Mouse (Mus musculus) neural tube, embryonic 12.5 days (tissue): ENCODE results near the gene Hoxa5. TPM values are rescaled to one million over a fixed set of nuclear protein-coding genes. Genes with fewer than 3 reads are reported as not detected.

Experiments used
- ATAC-seq: fragments of 200-750 bp; cut with Nextera tagmentation; 2 replicates; pipeline ENCODE4 v1.8.0; 2017; ENCODE audit warnings: low read depth, mild to moderate bottlenecking, moderate TSS enrichment, moderate library complexity; ENCODE audit not compliant: low FRiP score
- H3K27ac ChIP-seq: fragments of 300-500 bp; sonication (generic); 2 replicates; pipeline ENCODE4 v1.5.1; 2016
- H3K27me3 ChIP-seq: fragments of 300-500 bp; sonication (generic); replicated peaks from 2 replicates; pipeline ENCODE4 v1.6.1; 2016; ENCODE audit warnings: mild to moderate bottlenecking
- H3K36me3 ChIP-seq: fragments of 300-500 bp; sonication (generic); 2 replicates; pipeline ENCODE4 v1.6.1; 2016; ENCODE audit warnings: mild to moderate bottlenecking
- H3K4me1 ChIP-seq: fragments of 300-500 bp; sonication (generic); 2 replicates; pipeline ENCODE4 v1.6.1; 2016
- H3K4me2 ChIP-seq: fragments of 300-500 bp; sonication (generic); replicated peaks from 2 replicates; pipeline ENCODE4 v1.6.1; 2016; ENCODE audit warnings: mild to moderate bottlenecking
- H3K4me3 ChIP-seq: fragments of 300-500 bp; sonication (generic); 2 replicates; pipeline ENCODE4 v1.5.1; 2016
- H3K9ac ChIP-seq: fragments of 300-500 bp; sonication (generic); 2 replicates; pipeline ENCODE4 v1.6.1; 2016; ENCODE audit warnings: mild to moderate bottlenecking
- H3K9me3 ChIP-seq: fragments of 300-500 bp; sonication (generic); 2 replicates; pipeline ENCODE4 v1.6.1; 2016; ENCODE audit warnings: mild to moderate bottlenecking
- WGBS: fragments of 180-500 bp; shearing (Covaris S2); methylation state at CpG from one replicate; pipeline ENCODE4 v1.1.7; 2016; 5-methylcytosine and 5-hydroxymethylcytosine counted together
- polyA plus RNA-seq: library from polyadenylated mRNA; unstranded; fragments of >200 nt; fragmentation: Nextera tagmentation; extraction: Ambion mirVana; gene quantifications from 2 replicates; pipeline ENCODE4 v1.2.1, GENCODE M21; 2016

Gene Hoxa5
- polyA plus RNA-seq, 1 experiment from 2014 or later = 72.6 TPM

DNA sequence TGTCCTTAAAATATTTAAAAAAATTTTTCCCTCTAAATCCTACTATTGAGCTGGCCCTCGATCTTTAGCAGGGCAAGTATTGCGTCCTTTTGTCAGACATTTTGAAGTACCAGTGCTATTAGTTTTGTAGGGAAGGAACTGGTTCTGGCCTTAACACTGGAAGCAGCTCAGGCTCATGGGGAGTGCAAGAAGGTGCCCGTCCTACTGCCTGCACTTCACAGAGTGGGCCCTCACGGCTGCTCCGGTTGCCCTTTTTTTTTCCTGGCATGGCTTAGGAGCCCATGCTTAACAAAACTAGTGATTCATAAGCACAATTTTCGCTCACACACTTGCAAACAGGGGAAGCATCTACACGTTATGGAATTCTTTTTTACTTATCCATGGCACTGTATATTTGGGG, 34.6 kb upstream of the Hoxa5 start:
- H3K4me3 ChIP-seq = peak overlapping the region; percentile 78
- H3K9me3 ChIP-seq = no peaks in the 10 kb centered on the region
- peak overlapping the region; percentile 74 for H3K4me2 ChIP-seq
- WGBS = under 1% methylated on average over 7 of the region's 7 CpGs
- no peak for ATAC-seq
- no peak overlapping the region for H3K27ac ChIP-seq
- 0 out of 2 replicates have a peak, but pooled peaks cover 15% of the 10 kb centered on the region for H3K4me1 ChIP-seq
- H3K27me3 ChIP-seq = peaks cover 77% of the 10 kb centered on the region
- H3K9ac ChIP-seq = peak overlapping the region; percentile 98
- no peaks in the 10 kb centered on the region for H3K36me3 ChIP-seq

DNA sequence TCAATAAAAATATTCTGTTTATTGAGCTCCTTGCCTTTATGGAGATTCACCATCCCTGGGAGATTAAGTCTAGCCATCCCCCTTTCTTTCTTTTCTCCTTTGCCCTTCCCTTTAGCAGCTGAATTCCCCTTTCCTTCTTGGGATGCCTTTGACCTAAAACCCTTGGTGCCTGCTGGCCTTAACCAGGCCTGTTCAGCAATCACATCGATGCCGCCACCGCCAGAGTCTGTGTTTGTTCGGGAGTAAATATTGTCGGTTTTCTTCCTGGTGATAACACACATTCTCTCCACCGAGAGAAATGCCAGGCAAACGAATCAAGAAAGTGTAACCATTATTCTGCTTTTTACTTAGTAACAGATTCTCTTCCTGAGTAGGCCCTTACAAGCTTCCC, 33.8 kb upstream of the Hoxa5 start:
- Histone ChIP-seq H3K9me3 (no peaks in the 10 kb centered on the region), H3K36me3 (no peaks in the 10 kb centered on the region), H3K4me3 (peak overlapping the region; percentile 78), H3K4me1 (0 out of 2 replicates have a peak, but pooled peaks cover 15% of the 10 kb centered on the region), H3K9ac (peak overlapping the region; percentile 98), H3K4me2 (peak overlapping the region; percentile 74), H3K27me3 (peaks cover 76% of the 10 kb centered on the region), H3K27ac (no peak overlapping the region)
- no peak for ATAC-seq
- WGBS = 3% methylated on average over 7 of the region's 7 CpGs

DNA sequence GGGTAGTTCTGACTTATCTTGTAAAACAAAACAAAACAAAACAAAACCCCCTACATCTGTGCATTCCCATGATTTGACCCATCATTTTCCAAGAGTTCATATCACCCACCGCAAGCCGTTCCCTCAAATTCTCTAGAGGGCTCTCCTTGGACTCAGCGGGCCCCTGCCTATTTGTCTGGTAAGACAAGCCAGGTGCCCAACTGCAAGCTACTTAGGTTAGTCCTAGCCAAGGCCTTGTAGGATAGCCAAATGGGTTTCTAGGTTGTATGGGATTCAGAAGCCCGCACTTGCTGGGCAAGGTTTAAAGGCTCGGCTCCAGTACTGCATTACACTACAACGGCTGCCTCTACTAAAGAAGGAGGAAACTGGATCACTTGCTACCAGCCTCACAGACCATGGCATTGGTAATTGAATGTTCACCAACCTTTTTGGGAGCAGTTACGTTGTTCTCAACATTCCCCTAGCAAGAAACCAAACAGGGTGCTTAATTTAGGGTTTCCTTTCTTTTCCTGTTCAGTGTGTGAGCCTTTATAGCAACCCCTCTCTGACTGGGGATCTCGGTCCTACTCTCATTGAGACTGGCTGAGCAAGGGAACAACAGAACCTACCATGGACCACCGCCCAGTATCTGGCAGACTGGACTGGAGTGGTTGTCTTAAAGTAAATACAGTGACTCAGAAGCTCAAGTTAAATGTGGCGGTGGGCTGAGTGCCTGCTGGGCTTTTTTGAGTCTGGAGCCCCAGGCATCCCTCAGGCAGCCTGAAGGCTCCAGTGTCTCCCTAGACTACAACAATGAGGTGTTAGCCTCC, 33.2 kb upstream of the Hoxa5 start:
- Histone ChIP-seq H3K27ac (peak overlapping the region; percentile 17; the same call in 1 of the 2 replicates), H3K9me3 (no peaks in the 10 kb centered on the region), H3K27me3 (peaks cover 76% of the 10 kb centered on the region), H3K4me2 (peak overlapping the region; percentile 74), H3K4me3 (peak overlapping the region; percentile 78), H3K9ac (peak overlapping the region; percentile 98), H3K4me1 (0 out of 2 replicates have a peak, but pooled peaks cover 15% of the 10 kb centered on the region), H3K36me3 (no peaks in the 10 kb centered on the region)
- WGBS = 4% methylated on average over 10 of the region's 10 CpGs
- ATAC-seq = no peak

DNA sequence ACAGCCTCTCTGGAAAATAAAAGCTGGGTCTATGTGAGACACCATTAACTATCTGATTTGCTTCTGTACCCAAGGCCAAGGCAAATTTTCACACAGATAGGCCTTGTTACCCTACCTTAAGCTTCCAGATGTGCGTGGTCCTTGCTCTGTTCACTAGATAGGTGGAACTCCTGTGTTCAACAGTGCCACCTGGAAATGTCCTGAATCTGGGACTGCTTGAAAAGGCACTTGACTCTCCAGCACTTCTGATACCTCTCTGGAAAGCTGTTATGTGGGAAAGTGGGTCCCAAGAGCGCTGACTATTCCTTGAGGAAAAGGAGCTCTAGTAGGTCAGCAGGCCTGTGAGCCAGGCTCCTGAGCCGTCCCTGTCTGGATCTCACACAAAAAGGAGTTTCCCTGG, 32.4 kb upstream of the Hoxa5 start:
- no peaks in the 10 kb centered on the region for H3K36me3 ChIP-seq
- no peak for ATAC-seq
- WGBS = 10% methylated on average over 3 of the region's 3 CpGs
- H3K9me3 ChIP-seq = no peaks in the 10 kb centered on the region
- H3K9ac ChIP-seq = peak overlapping the region; percentile 98
- peak overlapping the region; percentile 78 for H3K4me3 ChIP-seq
- H3K4me2 ChIP-seq = peak overlapping the region; percentile 74
- peaks cover 71% of the 10 kb centered on the region for H3K27me3 ChIP-seq
- H3K27ac ChIP-seq = 0 out of 2 replicates have a peak overlapping the region, but pooled peaks have one; percentile 17
- 0 out of 2 replicates have a peak, but pooled peaks cover 15% of the 10 kb centered on the region for H3K4me1 ChIP-seq

DNA sequence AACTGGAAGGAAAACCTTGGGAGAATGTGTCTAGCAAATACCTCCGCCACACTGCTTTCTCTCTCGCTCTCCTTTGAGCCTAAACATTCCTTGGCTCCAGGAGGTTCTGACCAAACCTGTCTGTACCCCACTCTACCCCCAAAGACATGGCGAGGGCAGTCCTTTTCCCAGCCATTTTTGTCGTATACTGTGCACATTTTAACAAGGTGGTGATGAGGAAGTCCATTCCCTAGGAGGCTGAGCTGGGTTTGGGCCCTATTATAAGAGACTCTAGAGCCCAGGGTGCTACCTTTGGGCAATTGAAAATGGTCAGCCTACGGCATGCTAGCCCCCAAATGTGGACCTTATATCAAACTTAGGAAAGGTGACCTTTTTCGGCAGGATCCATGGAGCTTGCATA, 31.5 kb upstream of the Hoxa5 start:
- Histone ChIP-seq H3K27ac (0 out of 2 replicates have a peak overlapping the region, but pooled peaks have one; percentile 3), H3K4me1 (0 out of 2 replicates have a peak, but pooled peaks cover 11% of the 10 kb centered on the region), H3K36me3 (no peaks in the 10 kb centered on the region), H3K27me3 (peaks cover 62% of the 10 kb centered on the region), H3K9me3 (no peaks in the 10 kb centered on the region), H3K4me2 (peak overlapping the region; percentile 74), H3K9ac (peak overlapping the region; percentile 98), H3K4me3 (peak overlapping the region; percentile 78)
- 13% methylated on average over 6 of the region's 6 CpGs for WGBS
- no peak for ATAC-seq

DNA sequence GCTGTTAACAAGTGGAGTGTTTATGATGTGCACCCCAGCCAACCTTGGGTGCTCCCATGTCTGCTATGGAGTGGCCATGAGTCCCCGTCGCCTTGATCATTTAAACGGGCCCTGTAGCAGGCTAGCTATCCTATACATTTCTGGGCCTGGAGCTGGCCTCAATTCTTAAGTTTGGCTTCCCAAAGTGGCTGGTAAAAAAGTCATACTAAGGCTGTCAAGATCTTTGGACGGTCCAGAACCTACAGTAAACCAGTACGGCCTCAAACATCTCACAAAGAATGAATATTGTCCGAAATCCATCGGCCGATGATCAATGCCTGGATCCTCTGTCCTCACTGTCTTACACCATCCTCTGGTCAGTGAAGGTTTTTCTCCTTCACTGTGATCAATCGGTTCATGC, 30.9 kb upstream of the Hoxa5 start:
- ATAC-seq = no peak
- Histone ChIP-seq H3K4me2 (peak overlapping the region; percentile 74), H3K4me3 (peak overlapping the region; percentile 78), H3K9me3 (no peaks in the 10 kb centered on the region), H3K27me3 (peaks cover 63% of the 10 kb centered on the region), H3K36me3 (no peaks in the 10 kb centered on the region), H3K4me1 (peaks cover 10% of the 10 kb centered on the region; the same call in 1 of the 2 replicates), H3K27ac (no peak overlapping the region), H3K9ac (peak overlapping the region; percentile 98)
- 15% methylated on average over 9 of the region's 9 CpGs for WGBS

DNA sequence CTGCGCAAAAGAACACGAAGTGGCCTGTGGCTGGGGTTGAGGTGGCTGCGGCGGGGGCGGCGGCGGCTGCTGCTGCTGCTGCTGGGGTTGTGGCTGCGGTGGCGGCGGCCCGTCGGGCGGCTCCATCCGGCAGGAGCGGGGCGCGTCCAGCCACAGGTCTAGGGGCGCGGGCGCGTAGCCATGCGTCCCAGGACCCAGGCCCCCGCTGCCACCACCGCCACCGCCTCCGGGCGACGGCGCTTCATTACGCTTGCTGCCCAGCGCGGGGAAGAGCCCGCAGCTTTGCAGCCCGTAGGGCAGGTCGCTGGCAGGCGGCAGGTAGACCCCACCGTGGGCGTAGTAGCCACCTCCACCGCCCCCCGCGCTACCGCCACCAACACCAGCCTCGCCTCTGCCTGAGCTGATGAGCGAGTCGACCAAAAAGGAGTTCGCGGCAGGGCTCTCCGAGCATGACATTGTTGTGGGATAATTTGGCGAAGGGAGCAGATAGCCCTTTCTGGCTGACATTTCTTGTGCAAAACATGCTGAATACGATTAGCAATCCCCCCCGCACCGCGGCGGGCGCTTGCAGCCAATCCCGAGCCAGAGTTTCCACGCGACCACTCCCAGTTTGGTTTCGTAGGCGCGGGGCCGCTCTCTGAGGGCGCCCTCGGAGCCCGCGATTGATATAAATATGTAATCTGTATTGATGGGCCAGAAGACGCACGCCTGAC, 30.2 kb upstream of the Hoxa5 start:
- whole genome bisulfite sequencing = under 1% methylated on average over 68 of the region's 68 CpGs
- ATAC-seq = peak; percentile 37; the same call in 1 of the 2 replicates
- Histone ChIP-seq H3K27ac (peak overlapping the region; percentile 89), H3K9ac (peak overlapping the region; percentile 98), H3K36me3 (no peaks in the 10 kb centered on the region), H3K4me3 (peak overlapping the region; percentile 78), H3K4me1 (peaks cover 10% of the 10 kb centered on the region; the same call in 1 of the 2 replicates), H3K9me3 (no peaks in the 10 kb centered on the region), H3K27me3 (peaks cover 56% of the 10 kb centered on the region), H3K4me2 (peak overlapping the region; percentile 74)

DNA sequence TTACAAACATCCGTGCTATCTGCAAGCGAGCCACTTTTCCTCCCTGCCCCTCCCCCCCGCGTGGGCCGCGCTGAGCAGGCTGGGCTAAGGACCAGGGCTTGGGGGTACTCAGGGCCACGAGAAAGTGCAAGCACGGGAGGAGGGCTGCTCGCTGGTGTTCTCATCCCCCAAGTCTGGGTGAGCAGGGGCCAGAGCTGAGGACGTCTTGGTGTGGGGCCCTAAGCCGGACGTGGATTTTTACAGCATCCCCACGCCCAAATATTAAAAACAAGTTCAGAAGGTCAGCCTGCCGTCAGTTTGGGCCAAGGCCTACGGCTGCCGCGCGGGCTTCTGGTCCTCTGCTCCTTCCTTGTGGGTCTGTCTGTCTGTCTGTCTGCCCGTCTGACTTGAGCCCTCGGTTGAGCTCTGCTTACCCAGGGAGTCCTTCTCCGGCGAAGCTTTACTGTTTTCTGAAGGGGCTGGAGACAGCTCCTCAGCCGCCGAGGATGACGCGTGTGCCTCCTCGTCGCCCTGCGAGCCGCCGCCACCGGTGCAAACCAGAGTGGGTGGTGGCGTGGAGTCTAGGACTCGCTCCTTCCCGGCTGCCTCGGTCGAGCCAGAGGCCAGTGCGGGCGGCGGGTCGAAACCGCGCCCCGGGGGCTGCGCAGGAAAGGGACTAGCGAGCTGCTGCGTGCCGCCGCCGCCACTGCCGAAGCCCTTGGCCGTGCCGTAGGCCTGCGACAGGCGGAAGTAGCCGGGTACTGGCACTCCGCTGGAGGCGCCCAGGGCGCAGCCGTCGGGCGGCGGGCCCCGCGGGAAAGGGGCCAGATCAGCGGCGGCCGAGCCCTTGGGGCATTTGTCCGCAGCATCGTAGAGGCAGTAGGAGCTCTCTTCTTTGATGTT, 29.4 kb upstream of the Hoxa5 start:
- H3K9me3 ChIP-seq = no peaks in the 10 kb centered on the region
- WGBS = under 1% methylated on average over 70 of the region's 70 CpGs
- ATAC-seq = no peak

DNA sequence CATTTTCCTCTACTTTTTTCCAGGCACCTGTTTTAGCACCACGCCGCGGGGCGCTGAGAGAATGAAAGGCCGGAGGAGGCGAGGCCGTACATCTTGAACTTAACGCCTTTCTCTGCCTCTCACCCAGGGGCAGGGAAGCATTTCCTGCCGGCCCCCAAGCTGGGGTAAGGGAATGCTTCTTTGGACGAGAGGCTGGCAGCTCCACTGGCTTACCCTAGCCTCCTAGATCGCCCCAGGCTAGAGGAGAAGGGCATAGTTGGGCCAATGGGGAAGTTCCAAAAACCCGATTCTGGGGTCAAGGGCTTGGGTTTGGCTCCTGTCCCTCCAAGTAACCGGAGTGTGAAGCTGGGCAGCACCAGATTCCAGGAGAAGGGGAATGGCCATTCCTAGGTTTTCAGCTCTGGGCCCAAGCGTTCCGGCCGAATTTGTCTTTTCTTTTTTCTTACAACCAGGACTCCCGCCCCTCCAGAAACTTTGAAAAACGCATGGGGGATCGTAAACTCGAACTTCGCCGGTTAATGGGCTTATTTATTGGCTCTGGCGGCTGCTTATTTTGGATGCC, 28.7 kb upstream of the Hoxa5 start:
- Histone ChIP-seq H3K36me3 (no peaks in the 10 kb centered on the region), H3K9ac (peak overlapping the region; percentile 98), H3K4me2 (peak overlapping the region; percentile 74), H3K27ac (peak overlapping the region; percentile 89), H3K4me3 (peak overlapping the region; percentile 78), H3K9me3 (no peaks in the 10 kb centered on the region), H3K27me3 (peaks cover 55% of the 10 kb centered on the region), H3K4me1 (peaks cover 10% of the 10 kb centered on the region; the same call in 1 of the 2 replicates)
- WGBS = under 1% methylated on average over 23 of the region's 23 CpGs
- no peak for ATAC-seq

More for the DNA sequence above, 29.4 kb upstream of the Hoxa5 start:
- Histone ChIP-seq H3K4me2 (peak overlapping the region; percentile 74), H3K9ac (peak overlapping the region; percentile 98), H3K4me1 (peaks cover 10% of the 10 kb centered on the region; the same call in 1 of the 2 replicates), H3K27ac (peak overlapping the region; percentile 89), H3K27me3 (peaks cover 55% of the 10 kb centered on the region), H3K36me3 (no peaks in the 10 kb centered on the region), H3K4me3 (peak overlapping the region; percentile 78)

DNA sequence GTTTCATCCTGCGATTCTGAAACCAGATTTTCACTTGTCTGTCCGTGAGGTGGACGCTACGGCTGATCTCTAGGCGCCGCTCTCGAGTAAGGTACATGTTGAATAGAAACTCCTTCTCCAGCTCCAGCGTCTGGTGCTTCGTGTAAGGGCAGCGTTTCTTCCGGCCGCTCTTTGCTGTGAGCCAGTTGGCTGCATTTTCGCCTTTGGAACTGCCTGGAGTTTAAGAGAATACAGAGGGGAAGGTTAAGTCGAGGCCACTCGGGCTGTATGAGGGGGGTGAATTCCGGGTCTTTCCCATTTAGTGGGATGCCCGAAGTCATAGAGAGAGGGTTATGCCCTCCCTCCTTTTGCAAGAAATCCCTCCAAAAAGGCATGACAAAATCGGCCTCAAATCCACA, 28.2 kb upstream of the Hoxa5 start:
- Histone ChIP-seq H3K27me3 (peaks cover 51% of the 10 kb centered on the region), H3K9me3 (no peaks in the 10 kb centered on the region), H3K36me3 (no peaks in the 10 kb centered on the region), H3K27ac (peak overlapping the region; percentile 89), H3K4me2 (peak overlapping the region; percentile 74), H3K4me1 (peaks cover 10% of the 10 kb centered on the region; the same call in 1 of the 2 replicates), H3K4me3 (peak overlapping the region; percentile 78), H3K9ac (peak overlapping the region; percentile 98)
- under 1% methylated on average over 18 of the region's 18 CpGs for WGBS
- ATAC-seq = no peak

DNA sequence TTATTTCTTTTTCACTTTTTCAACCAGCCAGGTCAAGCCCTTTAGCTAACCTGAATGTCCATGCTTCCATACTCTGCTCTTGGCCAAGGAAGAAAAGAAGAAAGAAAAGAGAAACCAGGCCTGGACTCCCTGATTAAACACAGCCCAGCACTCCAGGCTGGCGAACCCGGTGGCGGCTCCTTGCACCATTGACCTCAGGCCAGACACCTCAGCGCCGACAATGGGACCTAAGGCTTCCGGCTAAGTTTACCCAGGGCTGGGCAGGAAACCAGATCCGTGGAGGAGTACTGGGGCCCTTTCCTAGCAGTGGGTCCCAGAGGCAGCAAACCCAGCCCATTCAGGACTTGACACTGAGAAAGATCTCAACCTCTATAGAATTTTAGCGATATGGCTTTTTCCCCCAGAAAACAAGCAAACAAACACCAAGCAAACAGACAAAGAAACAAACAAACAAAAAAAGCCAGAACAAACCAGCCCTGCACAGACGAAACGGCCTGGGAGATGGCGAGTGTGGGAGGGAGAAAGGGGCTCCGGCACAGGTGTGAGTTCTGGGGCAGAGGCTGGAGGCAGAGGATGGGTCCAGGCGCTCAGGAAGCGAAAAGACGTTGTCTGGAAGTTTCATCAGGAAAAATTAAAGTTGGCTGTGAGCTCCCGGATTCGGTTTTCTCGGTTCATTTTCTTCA, 27.6 kb upstream of the Hoxa5 start:
- WGBS = under 1% methylated on average over 18 of the region's 18 CpGs
- no peak for ATAC-seq
- peak overlapping the region; percentile 98 for H3K9ac ChIP-seq

More for the DNA sequence above, 27.6 kb upstream of the Hoxa5 start:
- peak overlapping the region; percentile 74 for H3K4me2 ChIP-seq
- peaks cover 47% of the 10 kb centered on the region for H3K27me3 ChIP-seq
- no peaks in the 10 kb centered on the region for H3K9me3 ChIP-seq
- H3K4me3 ChIP-seq = peak overlapping the region; percentile 78
- no peaks in the 10 kb centered on the region for H3K36me3 ChIP-seq
- H3K27ac ChIP-seq = peak overlapping the region; percentile 89
- H3K4me1 ChIP-seq = peaks cover 11% of the 10 kb centered on the region; the same call in 1 of the 2 replicates
